Mouse (Mus musculus): ENCODE measurements around the gene Rrp12. TPM values are rescaled to one million over a fixed set of nuclear protein-coding genes. Genes with fewer than 3 reads are reported as not detected.

Gene Rrp12
- polyA plus RNA-seq, 1 experiment from 2014 or later: 10.9 TPM

DNA sequence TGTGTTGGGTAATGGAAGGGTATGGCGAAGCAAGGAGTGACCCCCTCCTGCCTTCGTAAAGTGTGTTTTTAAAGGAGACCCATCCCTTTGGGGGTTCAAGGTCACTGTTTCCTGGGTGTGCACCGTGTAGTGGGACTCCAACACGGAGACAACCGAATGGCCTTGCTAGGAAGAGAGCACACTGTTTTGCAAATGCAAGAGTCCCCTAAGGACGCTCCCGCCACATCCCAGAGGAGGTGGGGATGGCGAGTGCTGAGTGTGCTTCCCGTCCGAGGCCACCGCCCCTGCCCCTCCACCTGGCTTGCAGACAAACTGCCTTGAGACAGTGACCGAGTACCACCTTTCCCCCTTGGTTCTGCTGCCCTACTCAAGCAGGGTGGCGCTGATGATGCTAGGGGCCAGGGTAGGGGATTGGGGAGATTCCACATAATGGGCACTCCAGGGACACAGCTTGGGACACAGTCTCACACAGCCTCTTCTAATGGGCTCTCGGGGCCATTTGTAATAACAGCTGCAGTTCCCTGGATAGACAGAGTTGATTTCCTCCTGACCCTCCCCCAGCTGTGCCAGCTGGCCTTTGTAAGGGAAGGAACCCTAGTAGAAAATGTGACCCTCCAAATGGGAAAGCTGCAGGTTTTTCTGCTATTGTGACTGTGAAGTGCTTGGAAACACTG lies 64.1 kb downstream of the Rrp12 start:
- Histone ChIP-seq H3K4me3 (ENCODE audit: low read depth, low read length) (peak overlapping the region; percentile 57), H3K9ac (replicated peaks; ENCODE audit: low read depth, low read length) (no peak overlapping the region), H3K36me3 (ENCODE audit: control insufficient read depth, insufficient read depth, low read length) (no peaks in the 10 kb centered on the region), H3K4me2 (replicated peaks; ENCODE audit: low read depth, low read length) (peak overlapping the region; percentile 93), H3K9me3 (ENCODE audit: control insufficient read depth, low read depth, low read length) (no peaks in the 10 kb centered on the region), H3K27me3 (ENCODE audit: control insufficient read depth, insufficient read depth, low read length) (no peaks in the 10 kb centered on the region), H3K27ac (ENCODE audit: low read length) (no peak overlapping the region), H3K4me1 (ENCODE audit: control insufficient read depth, insufficient read depth, low read length) (0 out of 2 replicates have a peak, but pooled peaks cover 5% of the 10 kb centered on the region)
- 12% methylated on average over 14 of the region's 14 CpGs for WGBS
- no peak for ATAC-seq (ENCODE audit: insufficient number of reproducible peaks, insufficient read depth, low FRiP score, low read depth)

- Histone ChIP-seq H3K27ac (ENCODE audit: low read length) (peak overlapping the region; percentile 84; the same call in 1 of the 2 replicates), H3K36me3 (ENCODE audit: control insufficient read depth, insufficient read depth, low read length) (no peaks in the 10 kb centered on the region), H3K27me3 (ENCODE audit: control insufficient read depth, insufficient read depth, low read length) (no peaks in the 10 kb centered on the region), H3K4me3 (ENCODE audit: low read depth, low read length) (peak overlapping the region; percentile 57), H3K4me1 (ENCODE audit: control insufficient read depth, insufficient read depth, low read length) (0 out of 2 replicates have a peak, but pooled peaks cover 5% of the 10 kb centered on the region), H3K4me2 (replicated peaks; ENCODE audit: low read depth, low read length) (peak overlapping the region; percentile 93), H3K9me3 (ENCODE audit: control insufficient read depth, low read depth, low read length) (no peaks in the 10 kb centered on the region), H3K9ac (replicated peaks; ENCODE audit: low read depth, low read length) (peak overlapping the region; percentile 58; the same call in 1 of the 2 replicates)
- no peak for ATAC-seq (ENCODE audit: insufficient number of reproducible peaks, insufficient read depth, low FRiP score, low read depth)
- WGBS: 1% methylated on average over 19 of the region's 19 CpGs
These were observed 64.8 kb downstream of the Rrp12 start for GRCm38 (mm10) chr19:41831101-41831570.

DNA sequence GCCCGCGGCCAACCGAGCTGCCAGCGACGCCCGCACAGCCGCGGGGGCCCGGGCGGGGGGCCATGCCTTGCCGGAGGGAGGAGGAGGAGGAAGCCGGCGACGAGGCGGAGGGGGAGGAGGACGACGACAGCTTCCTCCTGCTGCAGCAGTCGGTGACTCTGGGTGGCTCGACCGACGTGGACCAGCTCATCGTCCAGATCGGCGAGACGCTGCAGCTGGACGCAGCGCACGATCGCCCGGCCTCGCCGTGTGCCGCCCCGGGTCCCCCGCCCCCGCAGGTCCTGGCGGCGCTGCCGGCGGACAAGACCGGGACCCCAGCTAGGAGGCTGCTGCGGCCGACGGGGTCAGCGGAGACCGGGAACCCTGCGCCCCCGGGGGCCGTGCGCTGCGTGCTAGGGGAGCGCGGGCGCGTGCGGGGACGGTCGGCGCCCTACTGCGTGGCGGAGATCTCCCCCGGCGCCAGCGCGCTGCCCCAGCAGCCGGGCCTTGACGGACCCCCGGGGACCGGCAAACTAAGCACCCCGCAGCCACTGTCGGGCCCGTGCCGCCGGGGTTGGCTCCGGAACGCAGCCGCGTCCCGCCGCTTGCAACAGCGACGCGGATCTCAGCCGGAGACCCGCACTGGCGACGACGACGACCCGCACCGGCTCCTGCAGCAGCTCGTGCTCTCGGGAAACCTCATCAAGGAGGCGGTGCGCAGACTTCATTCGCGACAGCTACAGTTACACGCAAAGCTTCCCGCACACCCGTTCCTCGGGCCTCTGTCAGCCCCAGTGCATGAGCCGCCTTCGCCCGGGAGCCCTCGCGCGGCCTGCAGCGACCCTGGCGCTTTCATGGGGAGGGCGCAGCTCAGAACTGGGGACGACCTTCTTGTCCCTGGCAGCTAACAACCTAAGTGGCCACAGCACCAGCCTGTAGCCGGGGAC lies 65.6 kb downstream of the Rrp12 start:
- WGBS: under 1% methylated on average over 110 of the region's 112 CpGs
- Histone ChIP-seq H3K36me3 (ENCODE audit: control insufficient read depth, insufficient read depth, low read length) (no peaks in the 10 kb centered on the region), H3K4me3 (ENCODE audit: low read depth, low read length) (peak overlapping the region; percentile 57), H3K9me3 (ENCODE audit: control insufficient read depth, low read depth, low read length) (no peaks in the 10 kb centered on the region), H3K9ac (replicated peaks; ENCODE audit: low read depth, low read length) (peak overlapping the region; percentile 58), H3K4me1 (ENCODE audit: control insufficient read depth, insufficient read depth, low read length) (0 out of 2 replicates have a peak, but pooled peaks cover 5% of the 10 kb centered on the region), H3K4me2 (replicated peaks; ENCODE audit: low read depth, low read length) (peak overlapping the region; percentile 93), H3K27ac (ENCODE audit: low read length) (peak overlapping the region; percentile 84), H3K27me3 (ENCODE audit: control insufficient read depth, insufficient read depth, low read length) (no peaks in the 10 kb centered on the region)
- ATAC-seq (ENCODE audit: insufficient number of reproducible peaks, insufficient read depth, low FRiP score, low read depth): no peak; the same call in 1 of the 2 replicates

GRCm38 (mm10) chr19:41829381-41830105 lies 66.4 kb downstream of the Rrp12 start, which contains the start of gene Frat1:
Gene Frat1, plus strand, starts transcription at chr19:41829970.
- Histone ChIP-seq H3K4me2 (replicated peaks; ENCODE audit: low read depth, low read length) (peak within 1 kb of the TSS; percentile 93), H3K36me3 (ENCODE audit: control insufficient read depth, insufficient read depth, low read length) (no peaks in the 10 kb centered on the region), H3K27me3 (ENCODE audit: control insufficient read depth, insufficient read depth, low read length) (no peaks in the 10 kb centered on the region), H3K9ac (replicated peaks; ENCODE audit: low read depth, low read length) (peak within 1 kb of the TSS; percentile 58), H3K27ac (ENCODE audit: low read length) (peak within 1 kb of the TSS; percentile 84), H3K4me1 (ENCODE audit: control insufficient read depth, insufficient read depth, low read length) (0 out of 2 replicates have a peak, but pooled peaks cover 5% of the 10 kb centered on the region), H3K4me3 (ENCODE audit: low read depth, low read length) (peak within 1 kb of the TSS; percentile 57), H3K9me3 (ENCODE audit: control insufficient read depth, low read depth, low read length) (no peaks in the 10 kb centered on the region)
- WGBS: 1% methylated on average over 39 of the region's 39 CpGs
- ATAC-seq (ENCODE audit: insufficient number of reproducible peaks, insufficient read depth, low FRiP score, low read depth): peak; percentile 92

GRCm38 (mm10) chr19:41828941-41829340 lies 67.0 kb downstream of the Rrp12 start:
- WGBS: 55% methylated on average over 3 of the region's 3 CpGs
- Histone ChIP-seq H3K4me1 (ENCODE audit: control insufficient read depth, insufficient read depth, low read length) (0 out of 2 replicates have a peak, but pooled peaks cover 5% of the 10 kb centered on the region), H3K9ac (replicated peaks; ENCODE audit: low read depth, low read length) (no peak overlapping the region), H3K27me3 (ENCODE audit: control insufficient read depth, insufficient read depth, low read length) (no peaks in the 10 kb centered on the region), H3K4me3 (ENCODE audit: low read depth, low read length) (peak overlapping the region; percentile 57; the same call in 1 of the 2 replicates), H3K36me3 (ENCODE audit: control insufficient read depth, insufficient read depth, low read length) (no peaks in the 10 kb centered on the region), H3K9me3 (ENCODE audit: control insufficient read depth, low read depth, low read length) (no peaks in the 10 kb centered on the region), H3K27ac (ENCODE audit: low read length) (no peak overlapping the region), H3K4me2 (replicated peaks; ENCODE audit: low read depth, low read length) (peak overlapping the region; percentile 93)
- ATAC-seq (ENCODE audit: insufficient number of reproducible peaks, insufficient read depth, low FRiP score, low read depth): no peak

- 79% methylated on average over 3 of the region's 3 CpGs for WGBS
- ATAC-seq (ENCODE audit: insufficient number of reproducible peaks, insufficient read depth, low FRiP score, low read depth): no peak
- H3K4me3 ChIP-seq (ENCODE audit: low read depth, low read length): no peak overlapping the region
These were observed 69.4 kb downstream of the Rrp12 start for GRCm38 (mm10) chr19:41826529-41826928.

GRCm38 (mm10) chr19:41824950-41825349 lies 71.0 kb downstream of the Rrp12 start:
- no peaks in the 10 kb centered on the region for H3K4me1 ChIP-seq (ENCODE audit: control insufficient read depth, insufficient read depth, low read length)
- 81% methylated on average over 5 of the region's 5 CpGs for WGBS

More at GRCm38 (mm10) chr19:41826529-41826928, 69.4 kb downstream of the Rrp12 start:
- no peak overlapping the region for H3K4me2 ChIP-seq (replicated peaks; ENCODE audit: low read depth, low read length)
- H3K27me3 ChIP-seq (ENCODE audit: control insufficient read depth, insufficient read depth, low read length): no peaks in the 10 kb centered on the region
- no peak overlapping the region for H3K9ac ChIP-seq (replicated peaks; ENCODE audit: low read depth, low read length)
- H3K4me1 ChIP-seq (ENCODE audit: control insufficient read depth, insufficient read depth, low read length): no peaks in the 10 kb centered on the region
- H3K36me3 ChIP-seq (ENCODE audit: control insufficient read depth, insufficient read depth, low read length): no peaks in the 10 kb centered on the region
- H3K27ac ChIP-seq (ENCODE audit: low read length): no peak overlapping the region
- no peaks in the 10 kb centered on the region for H3K9me3 ChIP-seq (ENCODE audit: control insufficient read depth, low read depth, low read length)

DNA sequence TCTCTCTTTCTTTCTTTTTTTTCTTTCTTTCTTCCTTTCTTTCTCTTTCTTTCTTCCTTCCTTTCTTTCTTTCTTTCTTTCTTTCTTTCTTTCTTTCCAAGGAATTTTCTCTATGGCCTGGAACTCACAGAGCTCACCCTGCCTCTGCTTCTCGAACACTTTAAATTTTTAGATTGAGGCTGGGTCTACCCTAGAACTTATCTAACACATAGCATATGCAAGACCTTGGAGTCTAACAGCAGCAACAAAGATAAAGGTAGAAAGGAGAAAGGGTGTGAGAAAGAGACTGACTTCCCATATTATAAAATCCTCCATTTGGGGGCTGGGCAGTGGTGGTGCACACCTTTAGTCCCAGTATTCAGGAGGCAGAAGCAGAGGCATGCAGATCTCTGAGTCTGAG lies 73.4 kb downstream of the Rrp12 start:
- Histone ChIP-seq H3K27me3 (ENCODE audit: control insufficient read depth, insufficient read depth, low read length) (no peaks in the 10 kb centered on the region), H3K4me1 (ENCODE audit: control insufficient read depth, insufficient read depth, low read length) (no peaks in the 10 kb centered on the region), H3K4me2 (replicated peaks; ENCODE audit: low read depth, low read length) (no peak overlapping the region), H3K27ac (ENCODE audit: low read length) (no peak overlapping the region), H3K9me3 (ENCODE audit: control insufficient read depth, low read depth, low read length) (no peaks in the 10 kb centered on the region), H3K36me3 (ENCODE audit: control insufficient read depth, insufficient read depth, low read length) (no peaks in the 10 kb centered on the region), H3K9ac (replicated peaks; ENCODE audit: low read depth, low read length) (no peak overlapping the region), H3K4me3 (ENCODE audit: low read depth, low read length) (no peak overlapping the region)
- ATAC-seq (ENCODE audit: insufficient number of reproducible peaks, insufficient read depth, low FRiP score, low read depth): no peak
- 85% methylated on average over 1 of the region's 1 CpGs for WGBS

More at GRCm38 (mm10) chr19:41824950-41825349, 71.0 kb downstream of the Rrp12 start:
- no peaks in the 10 kb centered on the region for H3K9me3 ChIP-seq (ENCODE audit: control insufficient read depth, low read depth, low read length)
- no peak for ATAC-seq (ENCODE audit: insufficient number of reproducible peaks, insufficient read depth, low FRiP score, low read depth)
- no peak overlapping the region for H3K4me2 ChIP-seq (replicated peaks; ENCODE audit: low read depth, low read length)
- H3K4me3 ChIP-seq (ENCODE audit: low read depth, low read length): no peak overlapping the region
- no peaks in the 10 kb centered on the region for H3K27me3 ChIP-seq (ENCODE audit: control insufficient read depth, insufficient read depth, low read length)
- no peak overlapping the region for H3K27ac ChIP-seq (ENCODE audit: low read length)
- no peak overlapping the region for H3K9ac ChIP-seq (replicated peaks; ENCODE audit: low read depth, low read length)
- no peaks in the 10 kb centered on the region for H3K36me3 ChIP-seq (ENCODE audit: control insufficient read depth, insufficient read depth, low read length)

Data from stomach, embryonic 14.5 days (tissue).